Mouse (Mus musculus): ENCODE measurements around the gene Pdzd2. TPM values are rescaled to one million over a fixed set of nuclear protein-coding genes. Genes with fewer than 3 reads are reported as not detected.

Gene Pdzd2
- polyA plus RNA-seq, 1 experiment: 4.2 TPM

DNA sequence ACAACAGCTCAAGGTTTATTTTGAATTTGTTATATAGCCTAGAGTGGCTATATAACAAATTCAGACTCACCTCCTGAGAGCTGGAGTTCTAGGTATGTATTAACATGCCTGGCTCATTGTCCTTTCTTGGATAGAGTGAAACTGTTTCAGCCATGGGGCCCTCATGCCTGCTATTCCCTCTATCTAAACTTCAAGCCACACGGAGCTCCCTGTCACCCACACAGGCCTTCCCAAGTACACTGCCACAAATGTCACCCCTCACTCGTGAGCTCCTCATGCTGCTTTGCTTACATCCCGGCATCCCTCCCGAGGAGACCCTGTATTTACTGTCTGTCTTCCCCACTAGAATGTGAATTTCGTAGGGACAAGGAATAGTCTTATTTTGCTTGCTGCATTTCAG is 103.3 kb downstream of the Pdzd2 start:
- Histone ChIP-seq H3K36me3 (ENCODE audit: control insufficient read depth, insufficient read depth, low read length) (no peaks in the 10 kb centered on the region), H3K27me3 (ENCODE audit: control insufficient read depth, insufficient read depth, low read length) (no peaks in the 10 kb centered on the region), H3K4me1 (replicated peaks; ENCODE audit: control insufficient read depth, insufficient read depth, low read length) (no peaks in the 10 kb centered on the region), H3K27ac (ENCODE audit: control insufficient read depth, insufficient read depth, low read length) (no peak overlapping the region), H3K4me3 (ENCODE audit: control insufficient read depth, insufficient read depth, low read length) (no peak overlapping the region)
- DNase-seq: no peak
- no peak for TF ChIP-seq POLR2A (IDR thresholded peaks at IDR 0.05; ENCODE audit: control insufficient read depth, extremely low read depth, insufficient read depth, low read length, poor library complexity)
- no peak for TF ChIP-seq CTCF (IDR thresholded peaks at IDR 0.05; ENCODE audit: borderline replicate concordance, control insufficient read depth, extremely low read depth, insufficient read depth, low read length, poor library complexity)
- 95% methylated on average over 5 of the region's 5 CpGs for WGBS

DNA sequence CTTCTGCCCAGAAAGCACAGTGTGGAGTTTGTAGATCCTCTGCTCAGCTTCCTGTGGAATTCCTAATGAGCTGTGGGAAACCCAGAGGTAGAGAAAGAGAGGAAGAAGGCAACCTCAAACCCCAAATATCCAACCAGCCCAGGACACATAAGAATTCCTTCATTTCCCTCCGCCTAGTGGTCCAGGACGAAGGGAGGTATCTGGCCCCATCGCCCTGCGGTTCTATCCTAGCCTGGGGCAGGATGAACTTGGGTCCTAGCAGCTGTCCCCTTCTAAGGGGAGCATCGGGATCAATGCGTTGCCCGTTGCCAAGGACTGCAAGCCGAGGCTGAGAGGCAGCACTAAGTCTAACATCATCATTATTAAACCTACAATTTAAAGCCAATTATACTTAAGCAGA is 104.8 kb downstream of the Pdzd2 start:
- Histone ChIP-seq H3K27ac (ENCODE audit: control insufficient read depth, insufficient read depth, low read length) (no peak overlapping the region), H3K4me3 (ENCODE audit: control insufficient read depth, insufficient read depth, low read length) (no peak overlapping the region), H3K4me1 (replicated peaks; ENCODE audit: control insufficient read depth, insufficient read depth, low read length) (no peaks in the 10 kb centered on the region), H3K27me3 (ENCODE audit: control insufficient read depth, insufficient read depth, low read length) (no peaks in the 10 kb centered on the region), H3K36me3 (ENCODE audit: control insufficient read depth, insufficient read depth, low read length) (no peaks in the 10 kb centered on the region)
- 95% methylated on average over 8 of the region's 8 CpGs for WGBS
- TF ChIP-seq POLR2A (IDR thresholded peaks at IDR 0.05; ENCODE audit: control insufficient read depth, extremely low read depth, insufficient read depth, low read length, poor library complexity): no peak
- no peak for TF ChIP-seq CTCF (IDR thresholded peaks at IDR 0.05; ENCODE audit: borderline replicate concordance, control insufficient read depth, extremely low read depth, insufficient read depth, low read length, poor library complexity)
- no peak for DNase-seq

DNA sequence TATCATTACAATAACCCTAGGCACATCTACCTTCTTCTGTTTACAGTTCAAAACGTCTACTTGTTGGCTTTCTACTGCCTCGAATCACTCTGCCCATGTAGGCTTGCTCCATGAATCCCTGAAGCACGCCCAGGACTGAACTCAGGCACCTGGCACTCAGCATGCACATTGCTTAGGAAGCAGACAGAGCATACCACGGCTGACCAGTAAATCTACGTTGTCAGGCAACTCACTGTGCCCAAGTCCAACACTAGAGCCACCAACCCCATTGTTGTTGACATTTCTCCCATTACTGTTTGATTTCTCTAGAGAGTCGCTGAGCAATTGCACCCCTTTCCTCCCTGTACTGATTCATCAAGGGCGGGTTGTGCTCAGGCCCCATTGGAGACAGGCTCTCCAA is 110.6 kb downstream of the Pdzd2 start:
- Histone ChIP-seq H3K36me3 (ENCODE audit: control insufficient read depth, insufficient read depth, low read length) (no peaks in the 10 kb centered on the region), H3K4me3 (ENCODE audit: control insufficient read depth, insufficient read depth, low read length) (no peak overlapping the region), H3K27me3 (ENCODE audit: control insufficient read depth, insufficient read depth, low read length) (no peaks in the 10 kb centered on the region), H3K4me1 (replicated peaks; ENCODE audit: control insufficient read depth, insufficient read depth, low read length) (no peaks in the 10 kb centered on the region), H3K27ac (ENCODE audit: control insufficient read depth, insufficient read depth, low read length) (no peak overlapping the region)
- DNase-seq: no peak
- WGBS: 93% methylated on average over 7 of the region's 7 CpGs
- TF ChIP-seq CTCF (IDR thresholded peaks at IDR 0.05; ENCODE audit: borderline replicate concordance, control insufficient read depth, extremely low read depth, insufficient read depth, low read length, poor library complexity): no peak
- no peak for TF ChIP-seq POLR2A (IDR thresholded peaks at IDR 0.05; ENCODE audit: control insufficient read depth, extremely low read depth, insufficient read depth, low read length, poor library complexity)

DNA sequence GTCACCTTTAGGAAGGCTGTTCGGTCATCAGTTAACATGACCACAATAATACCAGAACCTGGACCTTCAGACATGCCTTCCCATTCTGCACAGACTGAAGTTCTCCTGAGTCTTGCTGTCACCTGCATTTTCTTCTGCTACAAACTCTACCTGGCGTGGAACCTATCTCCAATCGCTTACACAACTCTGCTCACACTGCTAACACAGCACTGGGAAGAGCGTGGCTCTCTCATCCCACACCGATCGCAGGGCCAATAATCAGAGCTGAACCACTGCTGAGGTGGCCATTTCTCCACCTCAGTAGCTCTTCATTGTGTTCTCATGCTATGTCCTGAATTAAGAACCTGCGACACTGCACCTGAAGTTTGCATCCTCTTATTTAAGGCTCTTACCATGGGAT is 111.3 kb downstream of the Pdzd2 start:
- no peaks in the 10 kb centered on the region for H3K36me3 ChIP-seq (ENCODE audit: control insufficient read depth, insufficient read depth, low read length)
- no peak overlapping the region for H3K4me3 ChIP-seq (ENCODE audit: control insufficient read depth, insufficient read depth, low read length)
- no peak for TF ChIP-seq POLR2A (IDR thresholded peaks at IDR 0.05; ENCODE audit: control insufficient read depth, extremely low read depth, insufficient read depth, low read length, poor library complexity)
- H3K27ac ChIP-seq (ENCODE audit: control insufficient read depth, insufficient read depth, low read length): no peak overlapping the region
- no peaks in the 10 kb centered on the region for H3K4me1 ChIP-seq (replicated peaks; ENCODE audit: control insufficient read depth, insufficient read depth, low read length)
- WGBS: 95% methylated on average over 7 of the region's 7 CpGs
- no peak for DNase-seq
- no peaks in the 10 kb centered on the region for H3K27me3 ChIP-seq (ENCODE audit: control insufficient read depth, insufficient read depth, low read length)

DNA sequence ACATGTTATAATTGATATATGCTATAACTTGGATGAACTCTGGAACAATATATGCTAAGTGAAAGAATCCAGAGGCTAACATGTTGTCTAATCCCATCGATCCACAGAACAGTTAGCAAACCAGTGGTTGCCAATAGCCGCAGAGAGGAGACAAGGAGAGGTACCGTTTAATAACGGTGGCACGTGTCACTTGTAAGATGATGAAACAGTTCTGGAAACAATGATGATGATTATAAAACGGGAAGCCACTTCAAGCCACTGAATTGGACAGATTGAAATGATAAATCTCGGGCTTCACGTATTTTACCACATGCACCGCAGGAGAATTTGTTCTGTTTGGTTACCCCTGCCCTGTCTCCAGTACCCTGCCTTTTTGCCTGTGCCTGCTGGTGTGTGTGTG is 112.8 kb downstream of the Pdzd2 start:
- Histone ChIP-seq H3K4me1 (replicated peaks; ENCODE audit: control insufficient read depth, insufficient read depth, low read length) (no peaks in the 10 kb centered on the region), H3K4me3 (ENCODE audit: control insufficient read depth, insufficient read depth, low read length) (no peak overlapping the region), H3K27me3 (ENCODE audit: control insufficient read depth, insufficient read depth, low read length) (no peaks in the 10 kb centered on the region), H3K36me3 (ENCODE audit: control insufficient read depth, insufficient read depth, low read length) (no peaks in the 10 kb centered on the region), H3K27ac (ENCODE audit: control insufficient read depth, insufficient read depth, low read length) (no peak overlapping the region)
- WGBS: 83% methylated on average over 9 of the region's 9 CpGs
- no peak for TF ChIP-seq CTCF (IDR thresholded peaks at IDR 0.05; ENCODE audit: borderline replicate concordance, control insufficient read depth, extremely low read depth, insufficient read depth, low read length, poor library complexity)
- TF ChIP-seq POLR2A (IDR thresholded peaks at IDR 0.05; ENCODE audit: control insufficient read depth, extremely low read depth, insufficient read depth, low read length, poor library complexity): no peak
- DNase-seq: no peak

DNA sequence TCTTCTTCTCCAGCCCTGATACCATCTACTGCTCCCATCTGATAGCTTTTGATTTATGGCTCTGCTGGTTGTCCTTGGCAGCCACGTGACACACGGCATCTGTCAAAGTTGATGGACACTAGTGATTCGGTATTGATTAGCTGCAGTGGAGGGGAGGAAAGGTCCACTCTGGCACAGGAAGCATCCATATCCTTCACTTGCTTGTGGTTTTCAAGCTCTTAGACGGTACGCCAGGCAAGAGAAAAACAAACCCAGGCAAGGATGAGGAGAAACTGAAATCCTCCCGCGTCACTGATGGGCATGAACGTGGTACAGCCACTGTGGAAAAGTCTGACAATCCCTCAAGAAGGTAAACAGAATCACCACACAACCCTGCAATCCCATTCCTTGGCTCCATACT is 113.6 kb downstream of the Pdzd2 start:
- 39% methylated on average over 8 of the region's 8 CpGs for WGBS

DNA sequence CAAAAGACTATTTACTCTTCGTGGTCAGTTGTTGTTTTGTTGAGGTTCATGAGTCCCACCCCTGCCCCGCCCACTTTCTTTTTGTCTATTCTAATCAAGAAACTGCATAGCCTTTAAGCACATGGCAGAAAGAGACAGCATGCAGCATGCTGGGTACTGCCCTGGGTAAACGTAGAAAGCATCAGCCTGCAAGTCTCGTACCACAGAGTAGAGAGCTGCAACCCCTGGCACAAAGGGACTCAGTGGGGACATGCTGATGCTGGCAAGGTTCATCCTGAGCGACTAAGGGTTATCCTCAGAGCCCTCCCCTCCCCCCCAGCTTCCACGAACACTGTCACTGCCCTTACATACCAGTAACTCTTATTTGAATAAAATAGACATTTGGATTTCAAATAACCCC is 114.2 kb downstream of the Pdzd2 start:
- Histone ChIP-seq H3K27ac (ENCODE audit: control insufficient read depth, insufficient read depth, low read length) (no peak overlapping the region), H3K27me3 (ENCODE audit: control insufficient read depth, insufficient read depth, low read length) (no peaks in the 10 kb centered on the region), H3K4me1 (replicated peaks; ENCODE audit: control insufficient read depth, insufficient read depth, low read length) (no peaks in the 10 kb centered on the region), H3K36me3 (ENCODE audit: control insufficient read depth, insufficient read depth, low read length) (no peaks in the 10 kb centered on the region), H3K4me3 (ENCODE audit: control insufficient read depth, insufficient read depth, low read length) (no peak overlapping the region)
- no peak for DNase-seq
- TF ChIP-seq POLR2A (IDR thresholded peaks at IDR 0.05; ENCODE audit: control insufficient read depth, extremely low read depth, insufficient read depth, low read length, poor library complexity): no peak
- no peak for TF ChIP-seq CTCF (IDR thresholded peaks at IDR 0.05; ENCODE audit: borderline replicate concordance, control insufficient read depth, extremely low read depth, insufficient read depth, low read length, poor library complexity)
- WGBS: 88% methylated on average over 6 of the region's 6 CpGs

More for the DNA sequence above, 113.6 kb downstream of the Pdzd2 start:
- H3K27me3 ChIP-seq (ENCODE audit: control insufficient read depth, insufficient read depth, low read length): no peaks in the 10 kb centered on the region
- DNase-seq: no peak
- H3K4me1 ChIP-seq (replicated peaks; ENCODE audit: control insufficient read depth, insufficient read depth, low read length): no peaks in the 10 kb centered on the region
- H3K36me3 ChIP-seq (ENCODE audit: control insufficient read depth, insufficient read depth, low read length): no peaks in the 10 kb centered on the region
- H3K4me3 ChIP-seq (ENCODE audit: control insufficient read depth, insufficient read depth, low read length): no peak overlapping the region
- no peak for TF ChIP-seq CTCF (IDR thresholded peaks at IDR 0.05; ENCODE audit: borderline replicate concordance, control insufficient read depth, extremely low read depth, insufficient read depth, low read length, poor library complexity)
- no peak for TF ChIP-seq POLR2A (IDR thresholded peaks at IDR 0.05; ENCODE audit: control insufficient read depth, extremely low read depth, insufficient read depth, low read length, poor library complexity)
- H3K27ac ChIP-seq (ENCODE audit: control insufficient read depth, insufficient read depth, low read length): no peak overlapping the region
